Mouse (Mus musculus) heart, embryonic 14.5 days (tissue): Measurements from ENCODE around the gene Rps6kl1. TPM values are rescaled to one million over a fixed set of nuclear protein-coding genes. Genes with fewer than 3 reads are reported as not detected.

Source experiments
- ATAC-seq: fragments of 200-750 bp; cut with Nextera tagmentation; 2 replicates; pipeline ENCODE4 v1.8.0; 2017; ENCODE audit warnings: low read depth, moderate TSS enrichment; ENCODE audit not compliant: insufficient number of reproducible peaks, insufficient read depth, low FRiP score
- H3K27ac ChIP-seq, 2 experiments: fragments of 200-500 bp in 1 of 2; fragments of 300-500 bp in 1 of 2; sonication (generic) in 1 of 2; replicated peaks in 1 of 2; 2 replicates each; pipeline ENCODE4 v1.5.1; 2012 to 2014; ENCODE audit warnings: low read depth in 2 of 2, low read length in 2 of 2, control low read depth in 1 of 2, mild to moderate bottlenecking in 1 of 2, mixed read lengths in 1 of 2; ENCODE audit not compliant: control insufficient read depth in 1 of 2, insufficient read depth in 1 of 2
- H3K27me3 ChIP-seq: fragments of 300-500 bp; sonication (generic); 2 replicates; pipeline ENCODE4 v1.6.1; 2014; ENCODE audit warnings: mild to moderate bottlenecking, low read length, control low read depth; ENCODE audit not compliant: control insufficient read depth, insufficient read depth
- H3K36me3 ChIP-seq: fragments of 300-500 bp; sonication (generic); 2 replicates; pipeline ENCODE4 v1.6.1; 2014; ENCODE audit warnings: mild to moderate bottlenecking, control low read depth, low read length, mixed read lengths; ENCODE audit not compliant: control insufficient read depth, insufficient read depth
- H3K4me1 ChIP-seq, 2 experiments: fragments of 200-500 bp in 1 of 2; fragments of 300-500 bp in 1 of 2; sonication (generic) in 1 of 2; 2 replicates each; pipeline ENCODE4 v1.6.1; 2012 to 2014; ENCODE audit warnings: low read length in 2 of 2, control low read depth in 1 of 2, mixed read lengths in 1 of 2; ENCODE audit not compliant: control insufficient read depth in 2 of 2, insufficient read depth in 2 of 2
- H3K4me2 ChIP-seq: fragments of 300-500 bp; sonication (generic); 2 replicates; pipeline ENCODE4 v1.6.1; 2014; ENCODE audit warnings: mild to moderate bottlenecking, low read length
- H3K4me3 ChIP-seq, 2 experiments: fragments of 200-500 bp in 1 of 2; fragments of 300-500 bp in 1 of 2; sonication (generic) in 1 of 2; 2 replicates each; pipeline ENCODE4 v1.5.1; 2012 to 2014; ENCODE audit warnings: low read length in 2 of 2, mild to moderate bottlenecking in 2 of 2, control low read depth in 1 of 2, low read depth in 1 of 2, moderate library complexity in 1 of 2; ENCODE audit not compliant: control insufficient read depth in 1 of 2, insufficient read depth in 1 of 2
- H3K9ac ChIP-seq: fragments of 300-500 bp; sonication (generic); 2 replicates; pipeline ENCODE4 v1.6.1; 2014; ENCODE audit warnings: mild to moderate bottlenecking, low read length
- H3K9me3 ChIP-seq: fragments of 300-500 bp; sonication (generic); 2 replicates; pipeline ENCODE4 v1.6.1; 2016; ENCODE audit warnings: low read length, control low read depth; ENCODE audit not compliant: control insufficient read depth
- WGBS: fragments of 180-500 bp; shearing (Covaris S2); extraction: QIAGEN DNeasy Blood & Tissue Kit; methylation state at CpG from one replicate; pipeline ENCODE4 v1.1.7; 2014; 5-methylcytosine and 5-hydroxymethylcytosine counted together
- polyA plus RNA-seq: library from polyadenylated mRNA; unstranded; fragments of >200 nt; fragmentation: Nextera tagmentation; extraction: Ambion mirVana; gene quantifications from 2 replicates; pipeline ENCODE4 v1.2.1, GENCODE M21; 2014

Gene Rps6kl1
- polyA plus RNA-seq, 1 experiment from 2014 or later: 1.1 TPM

- 0 out of 2 replicates have a peak, but pooled peaks cover 2% of the 10 kb centered on the region for H3K9me3 ChIP-seq
- H3K4me1 ChIP-seq: no peaks in the 10 kb centered on the region
- H3K9ac ChIP-seq: no peak overlapping the region
- H3K36me3 ChIP-seq: peaks cover 29% of the 10 kb centered on the region
- H3K4me2 ChIP-seq: no peak overlapping the region
- no peak overlapping the region for H3K27ac ChIP-seq
- no peak for ATAC-seq
- no peak overlapping the region for H3K4me3 ChIP-seq
- no peaks in the 10 kb centered on the region for H3K27me3 ChIP-seq
- WGBS: 12% methylated on average over 3 of the region's 3 CpGs
These were observed 58.9 kb downstream of the Rps6kl1 start for GRCm38 (mm10) chr12:85092214-85092613.

GRCm38 (mm10) chr12:85091190-85091589, 59.9 kb downstream of the Rps6kl1 start:
- H3K9ac ChIP-seq: no peak overlapping the region
- H3K4me2 ChIP-seq: no peak overlapping the region
- H3K9me3 ChIP-seq: 0 out of 2 replicates have a peak, but pooled peaks cover 2% of the 10 kb centered on the region
- no peak for ATAC-seq
- 64% methylated on average over 3 of the region's 3 CpGs for WGBS
- H3K4me1 ChIP-seq: no peaks in the 10 kb centered on the region
- H3K27me3 ChIP-seq: no peaks in the 10 kb centered on the region
- no peak overlapping the region for H3K27ac ChIP-seq
- peaks cover 37% of the 10 kb centered on the region for H3K36me3 ChIP-seq
- H3K4me3 ChIP-seq: no peak overlapping the region

DNA sequence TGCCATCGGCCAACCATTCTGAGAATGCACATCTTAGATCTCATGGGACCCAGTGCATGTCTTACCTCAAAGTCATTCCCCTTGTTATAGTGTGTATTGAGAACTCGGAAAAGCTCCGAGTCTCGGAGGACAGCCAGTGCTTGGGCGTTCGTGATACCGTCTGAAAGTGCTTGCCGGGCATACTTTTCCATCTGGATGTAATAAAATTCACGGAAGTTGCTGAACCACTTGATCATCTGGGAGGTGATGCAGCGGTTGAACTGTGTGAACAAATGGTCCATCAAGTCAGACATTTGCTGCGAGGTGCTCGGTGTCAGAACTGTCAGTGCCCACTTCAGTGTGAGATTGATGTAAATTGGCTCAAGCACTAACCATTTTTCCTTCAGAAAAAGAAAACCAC, 63.2 kb downstream of the Rps6kl1 start:
- Histone ChIP-seq H3K9ac (no peak overlapping the region), H3K27me3 (no peaks in the 10 kb centered on the region), H3K9me3 (0 out of 2 replicates have a peak, but pooled peaks cover 2% of the 10 kb centered on the region), H3K4me2 (no peak overlapping the region), H3K4me1 (0 out of 4 replicates have a peak, but pooled peaks cover 0 to 3% of the 10 kb centered on the region in 2 experiments), H3K4me3 (no peak overlapping the region), H3K27ac (no peak overlapping the region), H3K36me3 (peaks cover 40% of the 10 kb centered on the region)
- WGBS: 94% methylated on average over 12 of the region's 12 CpGs
- no peak for ATAC-seq

Other genes with a start within 250 kb of the Rps6kl1 start
- gene Fcf1, start 180.4 kb downstream of the Rps6kl1 start, polyA plus RNA-seq: 88.8 and 91.9 TPM in 2 replicates
- 13.2 and 13.7 TPM in 2 replicates for gene Arel1, start 180.4 kb downstream of the Rps6kl1 start, polyA plus RNA-seq
- gene Ylpm1, start 154.9 kb downstream of the Rps6kl1 start, polyA plus RNA-seq: 25.7 and 27.1 TPM in 2 replicates
- 1.9 and 2.9 TPM in 2 replicates for gene Prox2, start 40.5 kb downstream of the Rps6kl1 start, polyA plus RNA-seq
- gene Dlst, start 40.4 kb downstream of the Rps6kl1 start, polyA plus RNA-seq: 197 and 203 TPM in 2 replicates
- gene Pgf, start 26.5 kb upstream of the Rps6kl1 start, polyA plus RNA-seq: 8.9 and 10.6 TPM in 2 replicates
- 49.7 and 60.0 TPM in 2 replicates for gene Eif2b2, start 68.2 kb upstream of the Rps6kl1 start, polyA plus RNA-seq
- 6.2 and 7.6 TPM in 2 replicates for gene Mlh3, start 119.3 kb upstream of the Rps6kl1 start, polyA plus RNA-seq
- gene Acyp1, start 137.2 kb upstream of the Rps6kl1 start, polyA plus RNA-seq: 70.0 and 79.7 TPM in 2 replicates
- gene Zc2hc1c, start 137.3 kb upstream of the Rps6kl1 start, polyA plus RNA-seq: 0.93 and 1.1 TPM in 2 replicates
- gene Nek9, start 188.1 kb upstream of the Rps6kl1 start, polyA plus RNA-seq: 16.8 and 17.3 TPM in 2 replicates
- gene Tmed10, start 223.6 kb upstream of the Rps6kl1 start, polyA plus RNA-seq: 281 and 320 TPM in 2 replicates